Mouse (Mus musculus) forebrain, embryonic 14.5 days (tissue): Measurements from ENCODE around the gene Prickle2. TPM values are rescaled to one million over a fixed set of nuclear protein-coding genes. Genes with fewer than 3 reads are reported as not detected.

Source experiments
- ATAC-seq: fragments of 200-750 bp; cut with Nextera tagmentation; 2 replicates; pipeline ENCODE4 v1.8.0; 2017; ENCODE audit warnings: mild to moderate bottlenecking, moderate library complexity
- DNase-seq: peaks from one replicate; pipeline ENCODE4 v3.0.0-alpha.2; 2015; ENCODE audit warnings: low spot score
- H3K27ac ChIP-seq: fragments of 300-500 bp; sonication (generic); 2 replicates; pipeline ENCODE4 v1.5.1; 2014; ENCODE audit warnings: low read depth, mild to moderate bottlenecking, control low read depth, low read length, moderate library complexity
- H3K27me3 ChIP-seq: fragments of 300-500 bp; sonication (generic); replicated peaks from 2 replicates; pipeline ENCODE4 v1.6.1; 2014; ENCODE audit warnings: low read length, control low read depth, mixed read lengths; ENCODE audit not compliant: control insufficient read depth, insufficient read depth
- H3K36me3 ChIP-seq: fragments of 300-500 bp; sonication (generic); 2 replicates; pipeline ENCODE4 v1.6.1; 2014; ENCODE audit warnings: low read length, control low read depth; ENCODE audit not compliant: control insufficient read depth, insufficient read depth
- H3K4me1 ChIP-seq: fragments of 300-500 bp; sonication (generic); 2 replicates; pipeline ENCODE4 v1.6.1; 2014; ENCODE audit warnings: antibody characterized with exemption, low read length, control low read depth; ENCODE audit not compliant: control insufficient read depth, insufficient read depth
- H3K4me2 ChIP-seq: fragments of 300-500 bp; sonication (generic); 2 replicates; pipeline ENCODE4 v1.6.1; 2014; ENCODE audit warnings: mild to moderate bottlenecking, control low read depth, low read length
- H3K4me3 ChIP-seq: fragments of 300-500 bp; sonication (generic); 2 replicates; pipeline ENCODE4 v1.5.1; 2014; ENCODE audit warnings: low read depth, low read length, control low read depth
- H3K9ac ChIP-seq: fragments of 300-500 bp; sonication (generic); 2 replicates; pipeline ENCODE4 v1.6.1; 2014; ENCODE audit warnings: mild to moderate bottlenecking, low read length, control low read depth, moderate library complexity
- H3K9me3 ChIP-seq: fragments of 300-500 bp; sonication (generic); replicated peaks from 2 replicates; pipeline ENCODE4 v1.6.1; 2016; ENCODE audit warnings: low read length, control low read depth, mixed read lengths; ENCODE audit not compliant: control insufficient read depth
- whole genome bisulfite sequencing: fragments of 180-500 bp; shearing (Covaris S2); extraction: QIAGEN DNeasy Blood & Tissue Kit; methylation state at CpG from one replicate; pipeline ENCODE4 v1.1.7; 2014; 5-methylcytosine and 5-hydroxymethylcytosine counted together
- polyA plus RNA-seq: library from polyadenylated mRNA; unstranded; fragments of >200 nt; fragmentation: Nextera tagmentation; extraction: Ambion mirVana; gene quantifications from 2 replicates; pipeline ENCODE4 v1.2.1, GENCODE M21; 2014

Gene Prickle2
- polyA plus RNA-seq, 1 experiment from 2014 or later = 5.5 TPM

GRCm38 (mm10) chr6:92648571-92648970, 57.4 kb downstream of the Prickle2 start:
- 15% methylated on average over 2 of the region's 2 CpGs for WGBS
- Histone ChIP-seq H3K27ac (no peak overlapping the region), H3K4me2 (no peak overlapping the region), H3K4me3 (no peak overlapping the region), H3K9ac (no peak overlapping the region), H3K9me3 (no peaks in the 10 kb centered on the region), H3K27me3 (no peaks in the 10 kb centered on the region), H3K36me3 (no peaks in the 10 kb centered on the region), H3K4me1 (no peaks in the 10 kb centered on the region)
- DNase-seq = no peak
- no peak for ATAC-seq

- H3K9ac ChIP-seq = no peak overlapping the region
- no peak overlapping the region for H3K4me2 ChIP-seq
- no peaks in the 10 kb centered on the region for H3K27me3 ChIP-seq
- no peak for DNase-seq
- 0 out of 2 replicates have a peak, but pooled peaks cover 2% of the 10 kb centered on the region for H3K4me1 ChIP-seq
- no peak for ATAC-seq
- H3K4me3 ChIP-seq = no peak overlapping the region
- 63% methylated on average over 1 of the region's 1 CpGs for WGBS
- H3K9me3 ChIP-seq = no peaks in the 10 kb centered on the region
- H3K27ac ChIP-seq = no peak overlapping the region
- H3K36me3 ChIP-seq = no peaks in the 10 kb centered on the region
These were observed 63.0 kb downstream of the Prickle2 start for GRCm38 (mm10) chr6:92642929-92643328.

GRCm38 (mm10) chr6:92641956-92642355, 64.0 kb downstream of the Prickle2 start:
- 47% methylated on average over 7 of the region's 7 CpGs for WGBS
- Histone ChIP-seq H3K27ac (no peak overlapping the region), H3K4me3 (no peak overlapping the region), H3K27me3 (no peaks in the 10 kb centered on the region), H3K4me2 (no peak overlapping the region), H3K4me1 (0 out of 2 replicates have a peak, but pooled peaks cover 2% of the 10 kb centered on the region), H3K9ac (no peak overlapping the region), H3K36me3 (no peaks in the 10 kb centered on the region), H3K9me3 (no peaks in the 10 kb centered on the region)
- no peak for ATAC-seq
- peak; percentile 55 for DNase-seq

- WGBS = 84% methylated on average over 2 of the region's 2 CpGs
- no peak overlapping the region for H3K4me2 ChIP-seq
- DNase-seq (no peak), ATAC-seq (no peak)
- H3K9me3 ChIP-seq = no peaks in the 10 kb centered on the region
- H3K36me3 ChIP-seq = no peaks in the 10 kb centered on the region
- no peak overlapping the region for H3K4me3 ChIP-seq
- H3K9ac ChIP-seq = no peak overlapping the region
- 0 out of 2 replicates have a peak, but pooled peaks cover 2% of the 10 kb centered on the region for H3K4me1 ChIP-seq
- H3K27me3 ChIP-seq = no peaks in the 10 kb centered on the region
- H3K27ac ChIP-seq = no peak overlapping the region
These were observed 65.1 kb downstream of the Prickle2 start for GRCm38 (mm10) chr6:92640896-92641295.

GRCm38 (mm10) chr6:92636431-92636830, 69.5 kb downstream of the Prickle2 start:
- Histone ChIP-seq H3K36me3 (no peaks in the 10 kb centered on the region), H3K9me3 (no peaks in the 10 kb centered on the region), H3K4me1 (no peaks in the 10 kb centered on the region), H3K4me3 (no peak overlapping the region), H3K4me2 (no peak overlapping the region), H3K27me3 (no peaks in the 10 kb centered on the region), H3K9ac (no peak overlapping the region), H3K27ac (no peak overlapping the region)
- WGBS = 80% methylated on average over 1 of the region's 1 CpGs
- ATAC-seq = no peak
- DNase-seq = no peak

GRCm38 (mm10) chr6:92634876-92635468, 71.0 kb downstream of the Prickle2 start:
- WGBS = 87% methylated on average over 6 of the region's 6 CpGs

GRCm38 (mm10) chr6:92630991-92631390, 75.0 kb downstream of the Prickle2 start:
- 78% methylated on average over 2 of the region's 2 CpGs for WGBS
- H3K9ac ChIP-seq = no peak overlapping the region
- no peaks in the 10 kb centered on the region for H3K4me1 ChIP-seq
- DNase-seq = no peak
- no peak overlapping the region for H3K4me3 ChIP-seq
- no peaks in the 10 kb centered on the region for H3K36me3 ChIP-seq
- H3K4me2 ChIP-seq = no peak overlapping the region
- no peak overlapping the region for H3K27ac ChIP-seq
- ATAC-seq = no peak
- H3K27me3 ChIP-seq = no peaks in the 10 kb centered on the region
- H3K9me3 ChIP-seq = no peaks in the 10 kb centered on the region

More at GRCm38 (mm10) chr6:92634876-92635468, 71.0 kb downstream of the Prickle2 start:
- no peak for ATAC-seq
- H3K36me3 ChIP-seq = no peaks in the 10 kb centered on the region
- H3K27ac ChIP-seq = no peak overlapping the region
- H3K27me3 ChIP-seq = no peaks in the 10 kb centered on the region
- H3K9ac ChIP-seq = no peak overlapping the region
- H3K4me3 ChIP-seq = no peak overlapping the region
- no peaks in the 10 kb centered on the region for H3K4me1 ChIP-seq
- no peak for DNase-seq
- no peak overlapping the region for H3K4me2 ChIP-seq
- H3K9me3 ChIP-seq = no peaks in the 10 kb centered on the region

- DNase-seq (no peak), ATAC-seq (no peak)
- Histone ChIP-seq H3K4me3 (no peak overlapping the region), H3K9me3 (no peaks in the 10 kb centered on the region), H3K27ac (no peak overlapping the region), H3K4me2 (no peak overlapping the region), H3K36me3 (no peaks in the 10 kb centered on the region), H3K9ac (no peak overlapping the region), H3K4me1 (no peaks in the 10 kb centered on the region), H3K27me3 (no peaks in the 10 kb centered on the region)
- 88% methylated on average over 3 of the region's 3 CpGs for WGBS
These were observed 78.2 kb downstream of the Prickle2 start for GRCm38 (mm10) chr6:92627711-92628110.

GRCm38 (mm10) chr6:92627048-92627617, 78.8 kb downstream of the Prickle2 start:
- DNase-seq = peak; percentile 8
- ATAC-seq = no peak
- 71% methylated on average over 8 of the region's 8 CpGs for WGBS

More at GRCm38 (mm10) chr6:92627048-92627617, 78.8 kb downstream of the Prickle2 start:
- Histone ChIP-seq H3K4me2 (no peak overlapping the region), H3K27ac (no peak overlapping the region), H3K36me3 (no peaks in the 10 kb centered on the region), H3K4me3 (no peak overlapping the region), H3K9ac (no peak overlapping the region), H3K9me3 (no peaks in the 10 kb centered on the region), H3K4me1 (no peaks in the 10 kb centered on the region), H3K27me3 (no peaks in the 10 kb centered on the region)
